Mouse (Mus musculus) forebrain, postnatal 0 days (tissue): ENCODE measurements at regions not wholly inside any gene's neighbourhood (a gene's known extent, or its start where the extent isn't known, plus 50 kb on each side); places are given as distances from the start of the nearest gene placed in this dataset.
A peak's percentile ranks its signal among the peaks of the same experiment; 100 is the strongest.

ENCODE experiments used
- ATAC-seq: fragments of 200-750 bp; cut with Nextera tagmentation; 2 replicates; pipeline ENCODE4 v1.8.0; 2017; ENCODE audit warnings: mild to moderate bottlenecking, moderate library complexity
- DNase-seq: peaks from one replicate; pipeline ENCODE4 v3.0.0-alpha.2; 2015
- H3K27ac ChIP-seq: fragments of 300-500 bp; sonication (generic); 2 replicates; pipeline ENCODE4 v1.5.1; 2014; ENCODE audit warnings: low read depth, mild to moderate bottlenecking, antibody characterized with exemption, low read length, moderate library complexity, mixed read lengths
- H3K27me3 ChIP-seq: fragments of 300-500 bp; sonication (generic); 2 replicates; pipeline ENCODE4 v1.6.1; 2014; ENCODE audit warnings: mild to moderate bottlenecking, low read length, mixed read lengths; ENCODE audit not compliant: insufficient read depth
- H3K36me3 ChIP-seq: fragments of 300-500 bp; sonication (generic); 2 replicates; pipeline ENCODE4 v1.6.1; 2014; ENCODE audit warnings: mild to moderate bottlenecking, moderate library complexity; ENCODE audit not compliant: insufficient read depth
- H3K4me1 ChIP-seq: fragments of 300-500 bp; sonication (generic); 2 replicates; pipeline ENCODE4 v1.6.1; 2014; ENCODE audit warnings: antibody characterized with exemption; ENCODE audit not compliant: insufficient read depth
- H3K4me2 ChIP-seq: fragments of 300-500 bp; sonication (generic); 2 replicates; pipeline ENCODE4 v1.6.1; 2014; ENCODE audit warnings: low read depth, mild to moderate bottlenecking, moderate library complexity
- H3K4me3 ChIP-seq: fragments of 300-500 bp; sonication (generic); 2 replicates; pipeline ENCODE4 v1.5.1; 2014; ENCODE audit warnings: low read depth, low read length, mixed read lengths
- H3K9ac ChIP-seq: fragments of 300-500 bp; sonication (generic); 2 replicates; pipeline ENCODE4 v1.6.1; 2014; ENCODE audit warnings: mild to moderate bottlenecking
- H3K9me3 ChIP-seq: fragments of 300-500 bp; sonication (generic); 2 replicates; pipeline ENCODE4 v1.6.1; 2016; ENCODE audit warnings: low read length
- CTCF ChIP-seq: sonication (generic); IDR thresholded peaks from 2 replicates; pipeline ENCODE4 v1.5.1; 2016; ENCODE audit warnings: antibody characterized with exemption, control low read depth, low read depth
- WGBS: fragments of 180-500 bp; shearing (Covaris S2); extraction: QIAGEN DNeasy Blood & Tissue Kit; methylation state at CpG from one replicate; pipeline ENCODE4 v1.1.7; 2014; 5-methylcytosine and 5-hydroxymethylcytosine counted together

DNA sequence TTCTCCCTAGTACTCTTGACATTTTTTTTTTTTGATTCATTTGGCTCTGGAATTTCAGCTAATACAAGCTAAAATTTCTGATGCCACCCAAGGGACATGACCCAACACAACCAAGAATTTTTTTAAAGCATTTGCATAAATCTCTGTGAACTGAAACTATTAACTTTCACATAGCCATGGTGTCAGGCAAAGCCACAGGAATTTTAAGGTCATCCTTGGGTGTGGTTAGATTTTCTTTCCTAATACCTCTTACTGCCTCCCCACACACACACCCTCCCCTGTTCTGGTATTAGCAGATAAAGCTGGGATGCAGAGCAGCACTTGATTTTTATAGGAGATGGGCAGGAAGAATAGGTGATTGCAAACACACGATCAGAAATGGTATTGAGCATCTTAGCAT, 150.9 kb upstream of the Tmco5 start:
- no peak for ATAC-seq
- Histone ChIP-seq H3K36me3 (no peaks in the 10 kb centered on the region), H3K4me2 (no peak overlapping the region), H3K9me3 (no peaks in the 10 kb centered on the region), H3K4me3 (no peak overlapping the region), H3K27me3 (no peaks in the 10 kb centered on the region), H3K27ac (no peak overlapping the region), H3K9ac (no peak overlapping the region), H3K4me1 (no peaks in the 10 kb centered on the region)
- DNase-seq: no peak
- whole genome bisulfite sequencing: 67% methylated on average over 1 of the region's 1 CpGs
- TF ChIP-seq CTCF: no peak

DNA sequence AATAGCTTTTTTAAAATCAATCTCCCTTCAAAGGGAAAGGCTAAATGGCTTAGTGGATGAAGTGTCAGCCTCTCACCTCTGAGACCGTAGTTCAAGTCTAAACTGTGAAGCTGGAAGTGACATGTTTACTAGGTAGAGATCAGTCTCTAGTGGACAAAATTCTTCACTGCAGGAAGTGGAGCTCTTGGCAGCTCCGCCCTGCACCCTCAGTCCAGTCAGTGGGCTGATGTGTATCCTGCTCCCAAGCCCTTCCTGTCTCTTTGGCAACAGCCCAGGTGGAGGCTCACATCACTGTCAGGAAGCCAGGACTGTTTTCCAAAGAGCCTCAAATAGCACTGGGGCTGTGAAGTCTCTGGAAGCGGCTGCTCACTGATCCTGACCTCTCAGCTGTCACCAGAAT, 142.8 kb upstream of the Tmco5 start:
- Histone ChIP-seq H3K4me3 (no peak overlapping the region), H3K9me3 (no peaks in the 10 kb centered on the region), H3K36me3 (no peaks in the 10 kb centered on the region), H3K4me2 (no peak overlapping the region), H3K9ac (no peak overlapping the region), H3K4me1 (no peaks in the 10 kb centered on the region), H3K27me3 (no peaks in the 10 kb centered on the region), H3K27ac (0 out of 2 replicates have a peak overlapping the region, but pooled peaks have one; percentile 4)
- peak; percentile 65 for ATAC-seq
- DNase-seq: no peak
- 35% methylated on average over 3 of the region's 3 CpGs for WGBS
- TF ChIP-seq CTCF: peak; percentile 56

DNA sequence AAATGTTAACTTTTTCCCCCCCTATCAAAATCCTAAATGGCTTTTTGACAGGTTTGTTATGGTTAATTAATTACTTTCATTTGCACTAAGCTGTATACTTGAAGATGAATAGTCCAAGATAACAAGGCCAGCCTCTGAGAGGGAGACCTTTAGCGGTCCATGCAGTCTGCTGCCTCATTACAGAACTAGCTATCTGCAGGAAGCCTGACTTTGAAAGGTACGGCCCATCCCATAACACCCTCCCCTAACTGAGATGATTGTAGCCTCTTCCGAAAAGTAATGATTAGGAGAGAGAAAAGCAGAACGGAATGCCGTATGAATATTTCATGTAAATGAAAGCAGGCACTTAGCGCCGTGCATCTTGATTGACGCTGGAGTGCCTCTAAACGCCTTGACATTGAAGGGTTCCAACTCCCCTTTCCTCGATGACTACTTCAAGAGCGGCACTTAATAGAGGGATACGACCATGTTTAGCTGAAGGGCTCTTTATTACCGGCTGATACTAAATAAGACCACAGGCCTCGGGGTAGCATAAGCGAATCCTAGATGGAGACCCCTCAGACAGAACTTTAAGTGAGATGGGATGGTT, 109.9 kb upstream of the Tmco5 start:
- peak overlapping the region; percentile 21; the same call in 1 of the 2 replicates for H3K4me2 ChIP-seq
- no peak overlapping the region for H3K27ac ChIP-seq
- H3K36me3 ChIP-seq: no peaks in the 10 kb centered on the region
- ATAC-seq: peak; percentile 66
- peaks cover 5% of the 10 kb centered on the region; the same call in 1 of the 2 replicates for H3K4me1 ChIP-seq
- peak; percentile 40 for DNase-seq
- no peaks in the 10 kb centered on the region for H3K27me3 ChIP-seq
- no peak overlapping the region for H3K9ac ChIP-seq
- 38% methylated on average over 15 of the region's 15 CpGs for WGBS
- no peak for TF ChIP-seq CTCF
- no peak overlapping the region for H3K4me3 ChIP-seq
- H3K9me3 ChIP-seq: no peaks in the 10 kb centered on the region

DNA sequence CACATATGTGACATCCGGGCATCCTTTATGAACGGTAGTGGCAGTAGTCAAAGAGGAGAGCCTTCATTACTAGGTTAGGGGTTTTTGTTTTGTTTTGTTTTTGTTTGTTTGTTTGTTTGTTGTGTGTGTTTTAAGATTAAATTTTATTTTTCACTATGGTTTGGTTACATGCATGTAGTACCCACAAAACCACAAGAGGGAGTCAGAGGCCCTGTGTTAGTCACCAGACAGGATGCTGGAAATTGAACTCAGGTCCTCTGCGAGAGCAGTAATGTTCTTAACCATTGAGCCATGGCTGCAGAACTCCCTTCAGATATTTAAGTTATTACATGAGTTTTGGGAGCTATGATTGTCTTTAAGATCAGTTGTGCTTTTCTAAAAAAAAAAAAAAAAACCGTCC, 109.3 kb upstream of the Tmco5 start:
- Histone ChIP-seq H3K27me3 (no peaks in the 10 kb centered on the region), H3K9ac (no peak overlapping the region), H3K4me3 (no peak overlapping the region), H3K4me1 (peaks cover 5% of the 10 kb centered on the region; the same call in 1 of the 2 replicates), H3K27ac (no peak overlapping the region), H3K9me3 (no peaks in the 10 kb centered on the region), H3K4me2 (no peak overlapping the region), H3K36me3 (no peaks in the 10 kb centered on the region)
- WGBS: 84% methylated on average over 4 of the region's 4 CpGs
- DNase-seq (no peak), ATAC-seq (no peak)
- TF ChIP-seq CTCF: peak; percentile 39

DNA sequence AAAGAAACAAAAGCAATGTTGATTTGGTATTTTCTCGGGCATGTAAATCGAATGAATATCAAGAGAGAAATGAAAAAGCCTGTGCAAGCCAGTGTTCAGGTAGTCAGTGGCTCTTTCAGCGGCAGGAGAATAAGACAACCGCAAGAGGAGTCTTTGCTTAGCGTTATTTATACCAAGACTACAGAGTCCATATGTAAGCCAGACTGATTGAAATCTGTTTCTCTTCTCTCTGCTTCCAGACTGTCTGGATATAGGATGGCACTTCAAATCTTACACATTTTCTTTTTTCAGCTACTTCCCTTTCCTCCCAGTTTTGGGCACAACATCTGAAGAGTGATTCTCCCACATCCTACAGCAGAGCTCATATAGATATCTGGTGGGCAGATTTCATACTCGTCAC, 105.9 kb upstream of the Tmco5 start:
- WGBS: 65% methylated on average over 6 of the region's 6 CpGs
- DNase-seq (peak; percentile 29), ATAC-seq (peak; percentile 75)
- Histone ChIP-seq H3K4me1 (peaks cover 5% of the 10 kb centered on the region; the same call in 1 of the 2 replicates), H3K27ac (peak overlapping the region; percentile 40; the same call in 1 of the 2 replicates), H3K27me3 (no peaks in the 10 kb centered on the region), H3K4me2 (no peak overlapping the region), H3K4me3 (no peak overlapping the region), H3K9ac (no peak overlapping the region), H3K36me3 (no peaks in the 10 kb centered on the region), H3K9me3 (no peaks in the 10 kb centered on the region)
- no peak for TF ChIP-seq CTCF

DNA sequence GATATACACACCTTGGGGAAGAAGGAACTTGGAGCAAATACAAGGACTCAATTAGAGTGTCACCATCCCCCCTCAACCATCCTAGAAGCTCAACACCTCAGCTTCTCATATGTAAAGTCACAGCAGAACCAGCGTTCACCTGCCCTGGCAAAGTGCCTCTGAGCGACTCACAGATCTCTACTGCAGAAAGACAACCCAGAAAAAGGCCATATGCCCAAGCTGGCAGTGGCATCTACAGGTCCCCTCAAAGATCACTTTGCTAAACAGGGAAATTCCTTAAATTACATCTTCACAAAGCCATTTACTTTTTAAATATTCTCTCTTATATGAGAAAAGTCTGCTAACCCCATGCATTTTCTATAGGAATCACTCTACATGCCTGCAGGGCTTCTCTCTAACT, 78.3 kb upstream of the Tmco5 start:
- no peak for TF ChIP-seq CTCF
- Histone ChIP-seq H3K4me3 (no peak overlapping the region), H3K9me3 (no peaks in the 10 kb centered on the region), H3K4me1 (no peaks in the 10 kb centered on the region), H3K9ac (no peak overlapping the region), H3K4me2 (no peak overlapping the region), H3K27ac (no peak overlapping the region), H3K36me3 (no peaks in the 10 kb centered on the region), H3K27me3 (no peaks in the 10 kb centered on the region)
- WGBS: 76% methylated on average over 2 of the region's 2 CpGs
- DNase-seq (no peak), ATAC-seq (no peak)

DNA sequence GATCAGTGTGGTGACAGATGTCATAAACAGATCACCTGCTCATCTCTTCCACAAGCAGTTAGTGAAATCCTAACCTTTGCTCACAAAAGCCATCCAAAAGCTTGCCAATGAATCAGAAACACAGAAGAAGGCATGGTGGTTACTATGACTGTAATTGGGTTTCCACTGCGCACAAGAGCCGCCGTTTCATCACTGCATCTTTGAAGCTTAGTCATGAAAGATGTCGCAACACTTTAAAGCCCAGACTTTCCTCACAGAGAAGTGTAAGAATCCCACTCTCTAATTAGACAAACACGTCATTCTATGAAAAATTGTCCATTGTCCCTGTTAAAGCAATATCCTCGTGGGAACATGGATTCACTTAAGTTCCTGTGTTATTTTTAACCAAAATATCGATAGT, 76.9 kb upstream of the Tmco5 start:
- DNase-seq: no peak
- Histone ChIP-seq H3K9ac (no peak overlapping the region), H3K4me1 (no peaks in the 10 kb centered on the region), H3K4me2 (no peak overlapping the region), H3K36me3 (no peaks in the 10 kb centered on the region), H3K9me3 (no peaks in the 10 kb centered on the region), H3K4me3 (no peak overlapping the region), H3K27ac (no peak overlapping the region), H3K27me3 (no peaks in the 10 kb centered on the region)
- 79% methylated on average over 7 of the region's 7 CpGs for WGBS
- no peak for TF ChIP-seq CTCF
- ATAC-seq: no peak
